Mouse (Mus musculus) hindbrain, embryonic 16.5 days (tissue): ENCODE data around the gene Cluap1. TPM values are rescaled to one million over a fixed set of nuclear protein-coding genes. Genes with fewer than 3 reads are reported as not detected.

Experiments
- ATAC-seq: fragments of 200-750 bp; cut with Nextera tagmentation; 2 replicates; pipeline ENCODE4 v1.8.0; 2017; ENCODE audit warnings: moderate TSS enrichment, moderate library complexity
- H3K27ac ChIP-seq: fragments of 300-500 bp; sonication (generic); 2 replicates; pipeline ENCODE4 v1.5.1; 2014; ENCODE audit warnings: low read depth, mild to moderate bottlenecking, control low read depth, low read length, moderate library complexity
- H3K27me3 ChIP-seq: fragments of 300-500 bp; sonication (generic); replicated peaks from 2 replicates; pipeline ENCODE4 v1.6.1; 2014; ENCODE audit warnings: low read length; ENCODE audit not compliant: control insufficient read depth, insufficient read depth
- H3K36me3 ChIP-seq: fragments of 300-500 bp; sonication (generic); 2 replicates; pipeline ENCODE4 v1.6.1; 2014; ENCODE audit warnings: mild to moderate bottlenecking, low read length, moderate library complexity, mixed read lengths; ENCODE audit not compliant: control insufficient read depth, insufficient read depth
- H3K4me1 ChIP-seq: fragments of 300-500 bp; sonication (generic); 2 replicates; pipeline ENCODE4 v1.6.1; 2014; ENCODE audit warnings: low read depth, low read length; ENCODE audit not compliant: control insufficient read depth, insufficient read depth
- H3K4me2 ChIP-seq: fragments of 300-500 bp; sonication (generic); 2 replicates; pipeline ENCODE4 v1.6.1; 2014; ENCODE audit warnings: mild to moderate bottlenecking, low read length, control low read depth, moderate library complexity
- H3K4me3 ChIP-seq: fragments of 300-500 bp; sonication (generic); 2 replicates; pipeline ENCODE4 v1.5.1; 2014; ENCODE audit warnings: mild to moderate bottlenecking, low read length, control low read depth, moderate library complexity
- H3K9ac ChIP-seq: fragments of 300-500 bp; sonication (generic); 2 replicates; pipeline ENCODE4 v1.6.1; 2014; ENCODE audit warnings: low read depth, mild to moderate bottlenecking, control low read depth, low read length, moderate library complexity
- H3K9me3 ChIP-seq: fragments of 300-500 bp; sonication (generic); 2 replicates; pipeline ENCODE4 v1.6.1; 2014; ENCODE audit warnings: mild to moderate bottlenecking, low read length, moderate library complexity; ENCODE audit not compliant: control insufficient read depth
- WGBS: fragments of 180-500 bp; shearing (Covaris S2); extraction: QIAGEN DNeasy Blood & Tissue Kit; methylation state at CpG from one replicate; pipeline ENCODE4 v1.1.7; 2014; 5-methylcytosine and 5-hydroxymethylcytosine counted together
- polyA plus RNA-seq: library from polyadenylated mRNA; unstranded; fragments of >200 nt; fragmentation: Nextera tagmentation; extraction: Ambion mirVana; gene quantifications from 2 replicates; pipeline ENCODE4 v1.2.1, GENCODE M21; 2015

Gene Cluap1
- polyA plus RNA-seq, 1 experiment from 2014 or later, result 42.3 TPM

- Histone ChIP-seq H3K9me3 (no peaks in the 10 kb centered on the region), H3K36me3 (peaks cover 6% of the 10 kb centered on the region; the same call in 1 of the 2 replicates), H3K27ac (no peak overlapping the region), H3K9ac (no peak overlapping the region), H3K4me2 (no peak overlapping the region), H3K4me1 (no peaks in the 10 kb centered on the region), H3K27me3 (no peaks in the 10 kb centered on the region), H3K4me3 (no peak overlapping the region)
- no peak for ATAC-seq
- WGBS, result 72% methylated on average over 3 of the region's 3 CpGs
These were observed 14.9 kb upstream of the Cluap1 start for GRCm38 (mm10) chr16:3893739-3894138.

- no peak overlapping the region for H3K4me3 ChIP-seq
- no peak overlapping the region for H3K27ac ChIP-seq
- H3K36me3 ChIP-seq, result peaks cover 20% of the 10 kb centered on the region
- H3K9me3 ChIP-seq, result no peaks in the 10 kb centered on the region
- H3K4me2 ChIP-seq, result no peak overlapping the region
- H3K9ac ChIP-seq, result no peak overlapping the region
- no peaks in the 10 kb centered on the region for H3K27me3 ChIP-seq
- ATAC-seq, result no peak
- H3K4me1 ChIP-seq, result no peaks in the 10 kb centered on the region
- 87% methylated on average over 9 of the region's 9 CpGs for WGBS
These were observed 13.3 kb upstream of the Cluap1 start for GRCm38 (mm10) chr16:3895173-3895792.

- no peak overlapping the region for H3K4me2 ChIP-seq
- H3K4me3 ChIP-seq, result no peak overlapping the region
- WGBS, result 87% methylated on average over 6 of the region's 6 CpGs
- H3K27ac ChIP-seq, result no peak overlapping the region
- H3K4me1 ChIP-seq, result no peaks in the 10 kb centered on the region
- H3K36me3 ChIP-seq, result peaks cover 27% of the 10 kb centered on the region
- no peaks in the 10 kb centered on the region for H3K27me3 ChIP-seq
- no peaks in the 10 kb centered on the region for H3K9me3 ChIP-seq
- no peak for ATAC-seq
- H3K9ac ChIP-seq, result no peak overlapping the region
These were observed 12.6 kb upstream of the Cluap1 start for GRCm38 (mm10) chr16:3896046-3896445.

GRCm38 (mm10) chr16:3896553-3896952 lies 12.0 kb upstream of the Cluap1 start:
- H3K27me3 ChIP-seq, result no peaks in the 10 kb centered on the region
- no peaks in the 10 kb centered on the region for H3K4me1 ChIP-seq
- ATAC-seq, result no peak
- peaks cover 28% of the 10 kb centered on the region for H3K36me3 ChIP-seq
- no peak overlapping the region for H3K4me3 ChIP-seq
- H3K4me2 ChIP-seq, result no peak overlapping the region
- H3K9me3 ChIP-seq, result no peaks in the 10 kb centered on the region
- H3K9ac ChIP-seq, result no peak overlapping the region
- no peak overlapping the region for H3K27ac ChIP-seq
- WGBS, result 95% methylated on average over 1 of the region's 1 CpGs

- no peak overlapping the region for H3K4me3 ChIP-seq
- no peak overlapping the region for H3K27ac ChIP-seq
- no peak overlapping the region for H3K9ac ChIP-seq
- WGBS, result 65% methylated on average over 2 of the region's 2 CpGs
- H3K36me3 ChIP-seq, result peaks cover 28% of the 10 kb centered on the region
- no peaks in the 10 kb centered on the region for H3K9me3 ChIP-seq
- H3K4me2 ChIP-seq, result no peak overlapping the region; the same call in 1 of the 2 replicates
- peaks cover 17% of the 10 kb centered on the region for H3K4me1 ChIP-seq
- H3K27me3 ChIP-seq, result no peaks in the 10 kb centered on the region
- ATAC-seq, result no peak
These were observed 1.1 kb upstream of the Cluap1 start for GRCm38 (mm10) chr16:3907471-3907870.

- Histone ChIP-seq H3K27me3 (no peaks in the 10 kb centered on the region), H3K9me3 (no peaks in the 10 kb centered on the region), H3K27ac (peak overlapping the region; percentile 82), H3K36me3 (peaks cover 29% of the 10 kb centered on the region), H3K9ac (peak overlapping the region; percentile 78), H3K4me3 (peak overlapping the region; percentile 67), H3K4me1 (peaks cover 17% of the 10 kb centered on the region), H3K4me2 (peak overlapping the region; percentile 58)
- 8% methylated on average over 20 of the region's 20 CpGs for WGBS
- ATAC-seq, result no peak; the same call in 1 of the 2 replicates
These were observed 517 bp downstream of the Cluap1 start for GRCm38 (mm10) chr16:3909118-3909517.

- Histone ChIP-seq H3K4me2 (no peak overlapping the region), H3K27ac (no peak overlapping the region), H3K9ac (no peak overlapping the region), H3K4me1 (no peaks in the 10 kb centered on the region), H3K4me3 (no peak overlapping the region), H3K36me3 (peaks cover 30% of the 10 kb centered on the region), H3K9me3 (no peaks in the 10 kb centered on the region), H3K27me3 (no peaks in the 10 kb centered on the region)
- WGBS, result 92% methylated on average over 2 of the region's 2 CpGs
- no peak for ATAC-seq
These were observed 12.2 kb downstream of the Cluap1 start for GRCm38 (mm10) chr16:3920756-3921155.

GRCm38 (mm10) chr16:3923515-3923914 lies 14.9 kb downstream of the Cluap1 start:
- H3K36me3 ChIP-seq, result peaks cover 34% of the 10 kb centered on the region
- H3K4me1 ChIP-seq, result no peaks in the 10 kb centered on the region
- no peak overlapping the region for H3K27ac ChIP-seq
- H3K4me2 ChIP-seq, result no peak overlapping the region
- no peaks in the 10 kb centered on the region for H3K9me3 ChIP-seq
- no peak overlapping the region for H3K9ac ChIP-seq
- ATAC-seq, result no peak
- H3K4me3 ChIP-seq, result no peak overlapping the region
- 95% methylated on average over 3 of the region's 3 CpGs for WGBS
- H3K27me3 ChIP-seq, result no peaks in the 10 kb centered on the region

GRCm38 (mm10) chr16:3923966-3924365 lies 15.4 kb downstream of the Cluap1 start:
- 93% methylated on average over 4 of the region's 4 CpGs for WGBS

More at GRCm38 (mm10) chr16:3923966-3924365, 15.4 kb downstream of the Cluap1 start:
- Histone ChIP-seq H3K9ac (no peak overlapping the region), H3K27ac (no peak overlapping the region), H3K4me1 (no peaks in the 10 kb centered on the region), H3K36me3 (peaks cover 34% of the 10 kb centered on the region), H3K4me3 (no peak overlapping the region), H3K4me2 (no peak overlapping the region), H3K9me3 (no peaks in the 10 kb centered on the region), H3K27me3 (no peaks in the 10 kb centered on the region)
- no peak for ATAC-seq
